Mouse (Mus musculus): ENCODE data around the gene Recql5. TPM values are rescaled to one million over a fixed set of nuclear protein-coding genes. Genes with fewer than 3 reads are reported as not detected.

Recql5 gene
- polyA plus RNA-seq, 1 experiment from 2014 or later = 33.4 TPM

DNA sequence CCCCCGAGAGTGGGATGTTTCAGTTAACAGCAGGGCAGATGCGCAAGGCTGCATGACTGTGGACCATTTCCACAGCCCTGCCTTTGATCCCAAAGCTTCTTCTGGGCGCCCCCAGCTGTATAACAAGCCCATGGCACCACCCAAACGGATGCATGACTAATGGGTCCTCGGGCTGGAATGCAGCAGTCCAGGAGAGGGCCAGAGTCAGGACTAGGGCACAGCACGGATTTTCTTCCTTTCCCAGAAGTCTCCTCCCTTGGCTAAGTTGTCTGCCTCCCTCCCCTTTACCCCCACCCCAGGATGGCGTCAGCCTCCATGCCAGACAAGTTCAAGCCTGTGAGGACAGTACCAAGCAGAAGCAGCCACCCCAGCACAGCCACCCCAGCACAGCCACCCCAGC is 24.7 kb upstream of the Recql5 start:
- 80% methylated on average over 7 of the region's 7 CpGs for WGBS
- no peak for ATAC-seq (ENCODE audit: low FRiP score)
- H3K9me3 ChIP-seq = no peaks in the 10 kb centered on the region
- H3K4me3 ChIP-seq (replicated peaks) = no peak overlapping the region
- peaks cover 15% of the 10 kb centered on the region for H3K4me1 ChIP-seq
- no peaks in the 10 kb centered on the region for H3K27me3 ChIP-seq
- no peak overlapping the region for H3K9ac ChIP-seq
- H3K27ac ChIP-seq = no peak overlapping the region
- H3K4me2 ChIP-seq = no peak overlapping the region
- H3K36me3 ChIP-seq (replicated peaks) = peaks cover 75% of the 10 kb centered on the region

DNA sequence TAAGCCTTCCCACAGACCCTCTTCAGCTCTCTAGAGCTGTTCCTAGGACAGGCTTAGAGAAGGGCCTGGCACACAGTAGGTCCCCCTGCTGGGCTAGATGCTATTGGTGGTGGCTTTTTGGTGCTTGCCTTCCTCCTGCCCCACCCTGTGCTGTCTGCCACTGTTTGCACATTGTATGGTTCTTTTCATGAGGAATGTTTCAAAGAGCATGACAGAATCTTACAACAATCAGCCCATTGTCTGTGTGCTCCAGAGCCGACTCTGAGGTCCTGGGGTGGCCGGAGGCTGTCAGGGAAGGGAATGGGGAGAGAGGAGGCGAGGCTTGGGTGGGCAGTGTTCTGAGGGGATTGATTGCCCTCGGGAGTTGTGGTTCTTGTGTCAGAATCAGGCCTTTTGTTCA is 23.2 kb upstream of the Recql5 start:
- Histone ChIP-seq H3K4me2 (no peak overlapping the region), H3K36me3 (replicated peaks) (peaks cover 75% of the 10 kb centered on the region), H3K9me3 (no peaks in the 10 kb centered on the region), H3K4me3 (replicated peaks) (no peak overlapping the region), H3K27ac (no peak overlapping the region), H3K9ac (no peak overlapping the region), H3K27me3 (no peaks in the 10 kb centered on the region), H3K4me1 (peaks cover 15% of the 10 kb centered on the region)
- no peak for ATAC-seq (ENCODE audit: low FRiP score)
- 6% methylated on average over 4 of the region's 4 CpGs for WGBS

DNA sequence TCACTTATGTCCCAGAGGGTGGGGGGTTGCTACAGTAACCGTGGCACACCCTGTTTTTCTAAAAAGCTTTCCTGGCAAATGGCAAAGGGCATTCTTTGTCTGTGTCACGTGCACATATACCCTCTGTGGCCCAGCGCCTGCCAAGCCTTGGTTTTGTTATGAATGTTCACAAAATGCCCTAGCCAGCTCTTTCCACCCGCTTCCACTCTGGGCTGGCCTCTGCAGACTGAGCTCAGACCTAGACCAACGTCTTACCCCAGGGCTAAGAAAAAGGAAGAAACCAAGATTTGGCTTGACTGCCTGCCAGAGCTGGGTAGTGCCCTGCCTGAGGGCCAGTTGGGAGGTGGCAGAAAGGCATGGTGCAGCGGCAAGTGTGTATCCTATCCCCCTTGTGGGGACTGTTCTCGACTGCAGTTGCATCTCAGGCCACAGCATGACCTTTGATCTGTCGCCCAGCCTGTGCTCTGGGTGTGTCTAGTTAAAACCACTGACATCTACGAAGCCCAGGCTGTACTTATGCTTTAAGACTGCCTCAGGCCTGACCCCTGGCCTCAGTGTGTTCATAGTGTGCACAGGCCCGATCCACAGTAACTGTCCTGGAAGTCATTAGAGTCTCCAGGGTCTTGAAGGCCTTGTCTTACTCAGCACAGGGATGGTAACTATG is 22.1 kb upstream of the Recql5 start:
- Histone ChIP-seq H3K9ac (no peak overlapping the region), H3K9me3 (no peaks in the 10 kb centered on the region), H3K4me3 (replicated peaks) (no peak overlapping the region), H3K27me3 (no peaks in the 10 kb centered on the region), H3K4me1 (peaks cover 15% of the 10 kb centered on the region), H3K4me2 (no peak overlapping the region), H3K36me3 (replicated peaks) (peaks cover 75% of the 10 kb centered on the region), H3K27ac (no peak overlapping the region)
- WGBS = 71% methylated on average over 10 of the region's 10 CpGs
- no peak for ATAC-seq (ENCODE audit: low FRiP score)

DNA sequence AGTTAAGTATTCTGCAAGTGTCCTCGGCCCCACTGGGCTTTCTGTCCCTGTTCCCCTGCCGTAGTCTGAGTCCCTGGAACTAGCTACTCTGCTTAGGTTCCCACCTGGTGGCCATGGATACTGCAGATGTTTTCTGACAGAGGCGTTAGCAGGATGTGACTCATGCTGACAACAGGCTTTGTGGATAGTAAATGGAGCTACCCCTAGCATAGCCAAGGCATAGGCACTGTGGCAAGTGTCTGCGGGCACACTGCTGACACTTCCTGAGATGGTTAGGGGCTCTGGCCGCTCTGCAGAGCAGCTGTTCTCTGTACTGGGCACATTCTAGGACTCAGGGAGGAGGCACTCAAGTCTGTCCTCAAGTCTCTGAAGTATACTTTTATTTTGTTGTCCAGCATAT is 21.4 kb upstream of the Recql5 start:
- peaks cover 15% of the 10 kb centered on the region for H3K4me1 ChIP-seq
- WGBS = 88% methylated on average over 5 of the region's 5 CpGs
- no peaks in the 10 kb centered on the region for H3K27me3 ChIP-seq
- no peak overlapping the region for H3K27ac ChIP-seq
- no peak overlapping the region for H3K4me2 ChIP-seq
- ATAC-seq (ENCODE audit: low FRiP score) = no peak
- peaks cover 76% of the 10 kb centered on the region for H3K36me3 ChIP-seq (replicated peaks)
- H3K9ac ChIP-seq = no peak overlapping the region
- H3K4me3 ChIP-seq (replicated peaks) = no peak overlapping the region
- H3K9me3 ChIP-seq = no peaks in the 10 kb centered on the region

DNA sequence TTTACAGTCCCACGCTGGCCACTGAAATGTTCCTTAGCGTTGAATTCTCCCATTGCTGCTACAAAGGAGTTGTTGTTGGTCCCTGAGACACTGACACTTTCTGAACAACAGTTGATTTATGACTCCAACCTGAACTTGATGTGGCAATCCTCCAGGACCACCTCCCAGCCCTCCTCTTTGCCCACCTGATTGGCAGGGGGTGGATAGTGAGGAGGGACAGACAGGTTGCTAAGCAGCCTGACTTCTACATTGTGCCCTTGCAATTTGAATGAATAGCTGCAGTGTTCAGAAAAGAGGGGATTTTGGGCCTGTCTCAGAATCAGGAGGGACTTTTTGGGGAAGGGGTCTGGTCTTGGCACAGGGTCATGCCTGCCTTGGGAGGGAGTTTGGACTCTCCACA is 17.4 kb upstream of the Recql5 start:
- Histone ChIP-seq H3K4me1 (0 out of 2 replicates have a peak, but pooled peaks cover 2% of the 10 kb centered on the region), H3K4me2 (no peak overlapping the region), H3K4me3 (replicated peaks) (no peak overlapping the region), H3K27ac (no peak overlapping the region), H3K9me3 (no peaks in the 10 kb centered on the region), H3K27me3 (no peaks in the 10 kb centered on the region), H3K36me3 (replicated peaks) (peaks cover 84% of the 10 kb centered on the region), H3K9ac (no peak overlapping the region)
- 93% methylated on average over 2 of the region's 2 CpGs for WGBS
- no peak for ATAC-seq (ENCODE audit: low FRiP score)

DNA sequence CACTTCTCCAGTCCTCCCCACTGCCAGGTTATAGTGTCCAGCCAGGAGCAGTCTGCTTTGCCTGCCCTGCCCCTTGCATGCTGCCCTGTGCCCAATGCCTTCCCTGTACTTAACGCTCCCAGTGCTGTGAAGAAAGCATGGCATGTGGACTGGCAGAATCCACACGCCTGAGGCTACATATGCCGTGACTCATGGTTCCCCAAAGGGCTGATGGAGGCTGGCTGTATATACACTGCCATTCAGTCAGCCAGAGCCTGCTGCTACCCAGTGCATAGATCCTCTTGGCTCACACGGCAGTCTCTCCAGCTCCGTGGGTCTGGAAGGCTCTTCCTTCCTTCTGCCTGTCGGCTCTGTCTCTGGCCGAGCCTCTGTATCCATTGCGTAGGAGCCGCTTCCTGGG is 15.0 kb upstream of the Recql5 start:
- no peak for ATAC-seq (ENCODE audit: low FRiP score)
- WGBS = 96% methylated on average over 9 of the region's 9 CpGs
- H3K27ac ChIP-seq = no peak overlapping the region
- H3K4me1 ChIP-seq = no peaks in the 10 kb centered on the region
- no peak overlapping the region for H3K4me2 ChIP-seq
- no peaks in the 10 kb centered on the region for H3K9me3 ChIP-seq
- H3K9ac ChIP-seq = no peak overlapping the region
- H3K4me3 ChIP-seq (replicated peaks) = no peak overlapping the region
- no peaks in the 10 kb centered on the region for H3K27me3 ChIP-seq
- H3K36me3 ChIP-seq (replicated peaks) = peaks cover 83% of the 10 kb centered on the region

DNA sequence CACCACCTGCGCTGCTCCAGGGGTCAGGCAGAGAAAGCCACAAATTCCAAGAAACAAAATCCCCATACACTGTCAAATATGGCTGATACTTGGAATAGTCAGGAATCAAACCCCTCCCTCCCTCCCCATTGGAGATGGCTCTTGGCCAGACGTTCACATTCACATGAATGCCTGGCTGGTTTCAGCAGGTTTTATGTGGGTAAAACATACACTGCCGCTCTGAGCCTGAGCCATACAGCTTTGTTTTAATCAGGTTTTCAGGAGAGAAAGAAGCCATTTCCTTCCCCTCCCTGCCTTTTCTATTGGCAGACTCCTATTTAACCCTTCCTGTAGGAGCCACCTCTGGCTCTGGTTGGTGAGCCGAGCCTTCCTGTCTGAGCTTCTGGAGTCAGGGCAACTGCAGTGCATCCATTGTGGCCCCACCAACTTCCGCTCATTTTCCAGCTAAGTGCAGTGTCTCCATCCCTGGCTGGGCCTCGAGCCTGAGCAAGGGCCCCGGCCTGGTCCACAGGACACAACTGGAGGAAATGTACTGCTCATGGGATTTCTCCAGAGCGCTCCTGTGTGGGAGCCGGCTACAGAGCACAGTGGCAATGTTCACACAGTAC is 13.0 kb upstream of the Recql5 start:
- Histone ChIP-seq H3K27me3 (no peaks in the 10 kb centered on the region), H3K4me2 (no peak overlapping the region), H3K36me3 (replicated peaks) (peaks cover 82% of the 10 kb centered on the region), H3K9me3 (no peaks in the 10 kb centered on the region), H3K4me3 (replicated peaks) (no peak overlapping the region), H3K4me1 (no peaks in the 10 kb centered on the region), H3K9ac (no peak overlapping the region), H3K27ac (no peak overlapping the region)
- 90% methylated on average over 9 of the region's 9 CpGs for WGBS
- ATAC-seq (ENCODE audit: low FRiP score) = no peak

DNA sequence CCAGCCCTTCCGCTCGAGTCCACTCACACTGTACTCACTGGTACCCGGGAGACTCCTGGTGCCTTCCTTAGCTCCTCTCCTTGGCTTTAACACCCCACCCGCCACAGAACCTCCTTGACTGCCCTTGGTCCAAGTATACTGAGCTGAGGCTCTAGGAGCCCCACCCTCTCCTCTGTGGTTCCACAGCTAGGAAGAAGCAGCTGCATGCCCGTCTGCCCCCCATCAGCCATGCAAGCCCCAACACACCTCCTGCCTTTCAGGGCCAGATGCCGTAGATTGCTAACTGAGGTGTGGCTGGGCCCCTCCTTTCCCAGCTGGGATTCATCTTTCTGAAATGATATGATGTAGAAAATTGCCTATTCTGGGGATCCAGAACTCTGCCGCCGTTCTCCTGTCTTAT is 12.0 kb upstream of the Recql5 start:
- H3K36me3 ChIP-seq (replicated peaks) = peaks cover 82% of the 10 kb centered on the region
- no peak overlapping the region for H3K27ac ChIP-seq
- H3K4me3 ChIP-seq (replicated peaks) = no peak overlapping the region
- no peak overlapping the region for H3K4me2 ChIP-seq
- H3K9me3 ChIP-seq = no peaks in the 10 kb centered on the region
- H3K9ac ChIP-seq = no peak overlapping the region
- 94% methylated on average over 8 of the region's 8 CpGs for WGBS
- no peaks in the 10 kb centered on the region for H3K4me1 ChIP-seq
- no peak for ATAC-seq (ENCODE audit: low FRiP score)
- no peaks in the 10 kb centered on the region for H3K27me3 ChIP-seq

DNA sequence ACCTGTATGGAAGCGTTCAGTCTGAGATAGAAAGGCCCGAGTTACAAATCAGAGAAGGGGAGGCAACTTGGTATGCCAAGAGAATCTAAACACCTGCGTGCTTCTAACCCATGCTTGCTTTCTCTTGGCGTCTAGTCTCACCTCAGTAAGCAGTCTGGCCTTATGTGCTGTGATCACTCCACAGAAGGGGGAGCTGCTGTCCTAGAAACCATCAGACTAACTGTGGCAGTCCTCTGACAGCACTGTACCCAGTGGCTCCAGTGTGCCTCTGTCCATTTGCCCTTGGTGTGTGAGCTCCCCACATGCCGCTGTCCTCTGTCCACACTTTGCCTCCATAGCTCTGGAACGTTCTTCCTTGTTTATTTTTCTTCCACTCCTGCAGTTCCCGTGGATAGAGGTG is 8.7 kb upstream of the Recql5 start:
- Histone ChIP-seq H3K36me3 (replicated peaks) (peaks cover 87% of the 10 kb centered on the region), H3K4me1 (no peaks in the 10 kb centered on the region), H3K27me3 (no peaks in the 10 kb centered on the region), H3K4me2 (no peak overlapping the region), H3K4me3 (replicated peaks) (no peak overlapping the region), H3K9ac (no peak overlapping the region), H3K27ac (no peak overlapping the region), H3K9me3 (no peaks in the 10 kb centered on the region)
- WGBS = 88% methylated on average over 7 of the region's 7 CpGs
- no peak for ATAC-seq (ENCODE audit: low FRiP score)

DNA sequence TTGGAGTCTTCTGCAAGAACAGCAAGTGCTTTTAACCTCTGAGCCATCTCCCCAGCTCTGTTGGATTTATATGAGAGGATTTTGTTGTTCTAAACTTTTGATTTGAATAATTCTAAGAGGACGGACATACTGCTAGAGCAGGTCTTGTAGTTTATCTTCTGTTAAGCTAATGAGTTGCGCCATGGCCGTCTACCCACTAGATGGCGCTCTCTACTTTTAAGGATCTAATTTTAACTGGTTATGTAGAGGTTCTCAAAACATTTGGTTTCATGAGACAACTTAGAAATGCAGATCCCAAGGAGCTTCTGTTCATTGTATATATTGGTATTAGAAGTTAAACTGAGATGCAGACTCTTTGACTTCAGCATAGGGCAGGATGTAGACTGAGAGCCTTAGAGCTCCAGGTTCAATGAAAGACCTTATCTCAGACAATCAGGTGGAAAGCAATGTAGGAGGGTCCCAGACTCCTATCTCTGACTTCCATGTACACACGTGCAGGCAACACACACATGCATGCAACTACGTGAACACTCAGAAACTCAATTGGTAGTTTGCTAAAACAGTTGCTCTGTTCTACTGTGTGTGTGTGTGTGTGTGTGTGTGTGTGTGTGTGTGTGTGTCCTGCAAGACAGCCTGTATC is 6.5 kb upstream of the Recql5 start:
- no peak overlapping the region for H3K9ac ChIP-seq
- H3K27ac ChIP-seq = no peak overlapping the region
- no peak for ATAC-seq (ENCODE audit: low FRiP score)
- H3K4me2 ChIP-seq = no peak overlapping the region
- peaks cover 6% of the 10 kb centered on the region for H3K4me1 ChIP-seq
- 41% methylated on average over 6 of the region's 6 CpGs for WGBS
- H3K27me3 ChIP-seq = no peaks in the 10 kb centered on the region
- H3K36me3 ChIP-seq (replicated peaks) = peaks cover 89% of the 10 kb centered on the region
- no peak overlapping the region for H3K4me3 ChIP-seq (replicated peaks)
- H3K9me3 ChIP-seq = no peaks in the 10 kb centered on the region

DNA sequence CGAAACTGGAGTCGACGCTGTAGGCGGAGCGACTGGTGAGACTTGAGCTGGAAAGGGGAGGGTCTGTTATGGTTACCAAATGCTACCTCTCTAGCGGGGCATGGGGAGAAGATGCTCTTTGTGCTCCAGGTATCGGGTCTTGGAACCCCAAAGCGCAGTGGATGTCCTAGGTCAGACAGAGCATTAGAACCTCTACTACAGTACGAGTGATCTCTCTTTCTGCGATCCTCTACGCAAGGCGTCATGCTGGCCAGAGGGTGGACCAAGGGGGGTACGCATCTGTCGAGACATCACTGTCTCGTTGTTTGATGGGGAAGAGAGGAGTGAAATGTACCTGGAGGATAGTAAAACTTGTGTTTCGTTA is 452 bp upstream of the Recql5 start:
- under 1% methylated on average over 16 of the region's 16 CpGs for WGBS
- Histone ChIP-seq H3K27me3 (no peaks in the 10 kb centered on the region), H3K4me3 (replicated peaks) (peak overlapping the region; percentile 79), H3K36me3 (replicated peaks) (peaks cover 42% of the 10 kb centered on the region), H3K4me2 (peak overlapping the region; percentile 87), H3K9me3 (no peaks in the 10 kb centered on the region), H3K9ac (peak overlapping the region; percentile 75), H3K4me1 (peaks cover 28% of the 10 kb centered on the region), H3K27ac (no peak overlapping the region)
- ATAC-seq (ENCODE audit: low FRiP score) = peak; percentile 68; the same call in 1 of the 2 replicates

DNA sequence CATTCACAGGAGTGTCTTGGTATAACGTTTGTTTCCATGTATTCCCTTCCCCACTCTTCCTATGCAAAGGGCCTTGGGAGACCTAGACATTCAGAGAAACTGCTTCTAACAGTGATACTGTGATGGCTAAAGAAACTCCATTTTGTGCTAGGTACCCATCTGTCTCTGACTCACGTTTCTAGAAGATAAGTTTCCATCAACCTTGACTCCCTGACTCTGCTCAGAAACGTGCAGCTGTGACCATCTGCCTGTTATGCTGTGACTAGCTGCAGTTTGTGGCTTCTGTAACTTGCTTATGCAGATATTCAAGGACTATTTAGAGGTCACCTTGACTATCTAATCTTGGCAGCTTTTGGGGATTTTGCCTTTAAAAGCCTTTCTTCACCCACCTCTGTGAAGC is 2.0 kb downstream of the Recql5 start:
- peaks cover 28% of the 10 kb centered on the region for H3K4me1 ChIP-seq

DNA sequence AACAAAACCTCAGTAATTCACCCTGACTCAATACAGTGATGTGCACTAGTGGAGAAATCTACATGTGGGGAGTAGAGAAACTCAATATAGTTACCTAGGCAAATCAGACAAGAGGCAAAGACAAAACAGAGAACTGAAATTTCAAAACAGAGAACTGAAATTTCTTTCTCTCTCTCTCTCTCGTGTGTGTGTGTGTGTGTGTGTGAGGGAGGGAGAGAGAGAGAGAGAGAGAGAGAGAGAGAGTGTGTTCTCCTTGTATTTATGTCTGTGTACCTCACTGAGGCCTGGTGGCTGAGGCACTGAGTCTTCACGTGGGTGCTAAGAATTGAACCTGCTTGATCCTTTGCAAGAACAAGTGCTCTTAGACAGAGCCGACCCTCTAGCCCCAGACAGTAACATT is 3.5 kb downstream of the Recql5 start:
- no peak overlapping the region for H3K4me2 ChIP-seq
- no peak overlapping the region for H3K4me3 ChIP-seq (replicated peaks)
- peaks cover 29% of the 10 kb centered on the region for H3K36me3 ChIP-seq (replicated peaks)
- no peak for ATAC-seq (ENCODE audit: low FRiP score)
- peaks cover 22% of the 10 kb centered on the region for H3K4me1 ChIP-seq
- 64% methylated on average over 3 of the region's 3 CpGs for WGBS
- no peaks in the 10 kb centered on the region for H3K27me3 ChIP-seq
- H3K9me3 ChIP-seq = no peaks in the 10 kb centered on the region
- H3K9ac ChIP-seq = no peak overlapping the region
- no peak overlapping the region for H3K27ac ChIP-seq

More for the DNA sequence above, 2.0 kb downstream of the Recql5 start:
- no peak for ATAC-seq (ENCODE audit: low FRiP score)
- Histone ChIP-seq H3K27me3 (no peaks in the 10 kb centered on the region), H3K9me3 (no peaks in the 10 kb centered on the region), H3K9ac (no peak overlapping the region), H3K36me3 (replicated peaks) (peaks cover 38% of the 10 kb centered on the region), H3K27ac (no peak overlapping the region), H3K4me2 (no peak overlapping the region), H3K4me3 (replicated peaks) (no peak overlapping the region)
- 84% methylated on average over 3 of the region's 3 CpGs for WGBS

All from forebrain, embryonic 12.5 days (tissue).